Mouse (Mus musculus) thymus, postnatal 4 days (tissue): ENCODE measurements around the gene Stk32c.

Experiments
- DNase-seq: peaks from one replicate; pipeline ENCODE4 v3.0.0; 2021

Gene Stk32c

GRCm38 (mm10) chr7:139191619-139192018, 21.5 kb downstream of the Stk32c start:
- peak; percentile 46 for DNase-seq

DNA sequence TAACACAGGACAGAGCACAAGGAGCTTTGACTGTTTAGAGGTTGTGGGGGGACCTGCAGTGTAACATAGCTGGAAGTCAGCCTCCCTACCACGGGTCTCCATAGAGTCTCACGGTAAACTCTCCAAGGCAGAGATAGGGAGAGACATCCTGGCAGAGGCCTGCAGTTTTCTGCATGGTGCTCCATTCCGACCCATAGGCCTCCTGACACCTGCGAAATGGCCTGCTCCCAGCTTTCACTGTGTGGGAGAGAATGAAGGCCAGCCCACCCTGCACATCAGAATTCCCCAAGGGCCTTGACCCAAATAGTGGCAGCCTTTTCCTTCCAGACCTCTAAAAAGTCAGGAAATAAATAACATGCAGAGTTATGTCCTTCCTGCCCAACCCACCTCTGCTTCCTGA, 22.5 kb downstream of the Stk32c start:
- no peak for DNase-seq

GRCm38 (mm10) chr7:139188634-139189207, 24.4 kb downstream of the Stk32c start:
- DNase-seq: no peak

GRCm38 (mm10) chr7:139187771-139188633, 25.1 kb downstream of the Stk32c start:
- DNase-seq: peak; percentile 52

GRCm38 (mm10) chr7:139187277-139187676, 25.8 kb downstream of the Stk32c start:
- DNase-seq: no peak

DNA sequence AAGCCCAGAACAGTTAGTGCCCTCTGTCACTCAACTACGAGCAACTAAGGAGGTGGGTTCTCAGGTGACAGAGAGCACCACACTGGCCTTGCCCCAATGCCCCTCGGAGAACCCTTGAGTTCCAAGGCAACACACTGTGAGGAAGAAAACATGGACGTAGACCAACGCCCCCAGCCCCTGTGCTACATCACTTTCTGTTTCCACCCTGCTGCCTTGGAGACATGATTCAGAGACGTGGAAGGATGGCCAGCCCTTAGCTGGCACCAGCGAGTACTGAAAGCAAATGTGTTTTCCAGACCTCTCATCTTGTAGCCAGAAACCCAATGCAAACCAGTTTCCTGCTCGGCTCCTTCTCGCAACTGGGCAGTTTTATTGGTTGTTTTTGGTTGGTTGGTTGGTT, 26.7 kb downstream of the Stk32c start:
- DNase-seq: no peak

GRCm38 (mm10) chr7:139185971-139186370, 27.1 kb downstream of the Stk32c start:
- no peak for DNase-seq

DNA sequence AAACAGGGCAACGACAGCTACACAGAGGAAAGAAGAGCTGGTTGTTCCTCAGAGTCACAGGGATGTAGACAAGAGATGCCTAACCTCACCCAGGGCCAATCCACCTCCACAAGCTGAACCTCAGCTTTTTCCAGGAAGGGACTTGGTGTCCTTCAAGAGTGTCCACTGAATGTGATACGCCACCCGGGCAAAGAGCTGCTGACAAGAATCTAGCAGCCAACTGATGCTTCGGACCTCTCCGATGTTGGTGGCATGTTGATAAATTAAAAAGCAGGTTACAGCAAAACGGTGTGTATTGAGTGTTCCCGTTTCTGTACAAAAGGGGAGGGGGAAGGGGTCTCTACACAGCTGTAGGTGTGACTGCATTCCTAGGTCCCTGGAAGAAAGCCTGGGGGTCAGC, 28.3 kb downstream of the Stk32c start:
- DNase-seq: no peak

- no peak for DNase-seq
Observed at GRCm38 (mm10) chr7:139184396-139184795, 28.7 kb downstream of the Stk32c start.

GRCm38 (mm10) chr7:139180058-139180457, 33.0 kb downstream of the Stk32c start:
- no peak for DNase-seq

GRCm38 (mm10) chr7:139179299-139179698, 33.8 kb downstream of the Stk32c start:
- no peak for DNase-seq

DNA sequence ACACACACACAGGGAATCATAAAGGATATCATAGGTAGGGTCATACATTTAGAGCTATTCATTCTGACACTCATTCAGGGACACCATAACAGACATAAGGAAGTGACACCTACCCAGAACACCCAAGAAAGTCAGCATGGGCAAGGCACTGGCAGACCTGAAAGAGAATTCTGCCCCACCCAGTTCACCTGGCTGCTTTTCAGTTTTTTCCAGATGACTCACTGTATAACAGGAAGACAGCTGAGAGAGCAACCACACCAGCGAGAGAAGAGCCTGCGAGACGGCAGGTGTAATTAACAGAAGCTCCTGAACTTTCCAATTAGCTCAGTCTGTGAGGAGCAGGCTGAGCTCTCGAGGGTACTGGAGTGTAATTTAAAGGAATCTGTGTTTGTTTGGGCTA, 44.0 kb downstream of the Stk32c start:
- DNase-seq: no peak

GRCm38 (mm10) chr7:139164410-139164809, 48.7 kb downstream of the Stk32c start:
- no peak for DNase-seq

GRCm38 (mm10) chr7:139158956-139159355, 54.2 kb downstream of the Stk32c start:
- DNase-seq: no peak

DNA sequence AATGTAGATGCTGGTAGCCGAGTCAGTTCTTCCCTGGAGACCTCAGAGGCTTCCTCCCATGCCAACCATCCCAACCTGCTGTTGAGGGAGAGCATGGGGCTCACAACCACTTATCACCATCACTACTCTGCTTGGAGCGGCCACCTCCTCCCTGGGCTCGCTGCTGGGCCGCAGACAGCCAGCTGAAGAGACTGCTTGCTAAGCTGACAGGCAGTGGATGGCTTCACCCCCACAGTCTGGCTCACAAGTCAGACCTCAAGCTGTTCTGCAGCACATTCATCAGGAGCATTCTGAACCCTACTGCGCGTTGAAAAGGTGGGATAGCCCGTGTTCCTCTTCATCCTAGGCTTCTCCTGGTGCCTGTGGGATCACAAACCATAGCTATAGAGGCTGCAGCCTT, 54.6 kb downstream of the Stk32c start:
- no peak for DNase-seq

GRCm38 (mm10) chr7:139157541-139157940, 55.6 kb downstream of the Stk32c start:
- no peak for DNase-seq

- no peak for DNase-seq
Observed at GRCm38 (mm10) chr7:139156341-139157058, 56.6 kb downstream of the Stk32c start.

GRCm38 (mm10) chr7:139152927-139153326, 60.2 kb downstream of the Stk32c start:
- DNase-seq: no peak

DNA sequence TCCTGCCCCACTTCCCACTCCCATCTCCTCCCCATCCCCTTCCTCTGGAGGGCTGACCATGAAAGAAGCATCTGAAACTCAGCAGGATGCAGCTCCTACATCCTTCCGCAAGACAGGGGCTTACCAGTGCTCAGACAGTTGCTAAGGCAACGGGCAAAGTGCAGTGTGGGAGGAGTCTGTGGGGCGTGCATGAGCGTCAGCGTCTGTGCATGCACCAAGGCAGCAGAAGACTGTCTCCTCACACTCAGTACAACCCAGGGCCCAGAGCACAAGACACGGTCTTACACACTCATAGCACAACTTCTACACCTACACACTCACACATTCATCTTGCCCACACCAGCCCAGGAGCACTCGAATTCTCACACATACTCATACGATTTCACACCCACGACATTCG, 62.0 kb downstream of the Stk32c start:
- peak; percentile 30 for DNase-seq

DNA sequence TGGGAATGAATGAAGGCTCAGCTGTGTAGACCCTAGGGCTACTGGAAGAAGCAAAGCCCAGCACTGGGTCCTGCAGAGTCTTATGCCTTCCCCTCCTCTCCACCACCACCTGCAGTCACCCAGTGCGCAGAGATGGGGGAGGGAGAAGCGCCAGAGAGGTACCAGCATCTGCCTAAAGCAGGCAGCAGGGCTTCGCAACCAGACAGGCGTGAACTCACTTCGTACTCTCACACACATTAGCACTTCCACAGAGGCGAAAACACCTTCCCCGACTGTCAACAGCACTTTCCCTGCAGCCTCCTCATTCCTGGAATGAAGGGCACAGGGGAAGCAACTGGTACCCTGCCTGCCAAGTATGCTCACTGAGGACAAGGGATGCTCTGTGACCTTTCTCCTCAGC, 63.7 kb downstream of the Stk32c start:
- DNase-seq: no peak

DNA sequence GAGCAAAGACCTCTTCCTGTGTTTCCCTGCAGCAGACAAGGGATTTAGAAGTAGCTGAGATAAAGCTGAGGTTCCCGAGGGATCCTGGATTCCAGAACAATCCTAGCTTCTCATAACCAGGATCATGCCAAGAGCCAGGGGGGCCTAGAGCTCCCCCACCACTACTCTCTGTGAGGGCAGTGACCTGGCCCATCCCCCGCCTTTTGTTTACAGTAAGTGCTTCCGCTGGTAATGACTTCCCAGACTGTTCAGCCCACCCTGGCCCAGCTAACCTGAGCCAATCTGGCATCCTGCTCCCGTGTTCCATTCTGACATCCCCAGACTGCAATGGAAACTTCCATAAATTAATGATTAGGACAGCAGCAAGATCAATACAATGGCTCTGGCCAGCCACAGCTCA, 65.7 kb downstream of the Stk32c start:
- no peak for DNase-seq

- DNase-seq: no peak
Observed at GRCm38 (mm10) chr7:139145891-139146290, 67.2 kb downstream of the Stk32c start.

- DNase-seq: no peak
Observed at GRCm38 (mm10) chr7:139143785-139144184, 69.3 kb downstream of the Stk32c start.

DNA sequence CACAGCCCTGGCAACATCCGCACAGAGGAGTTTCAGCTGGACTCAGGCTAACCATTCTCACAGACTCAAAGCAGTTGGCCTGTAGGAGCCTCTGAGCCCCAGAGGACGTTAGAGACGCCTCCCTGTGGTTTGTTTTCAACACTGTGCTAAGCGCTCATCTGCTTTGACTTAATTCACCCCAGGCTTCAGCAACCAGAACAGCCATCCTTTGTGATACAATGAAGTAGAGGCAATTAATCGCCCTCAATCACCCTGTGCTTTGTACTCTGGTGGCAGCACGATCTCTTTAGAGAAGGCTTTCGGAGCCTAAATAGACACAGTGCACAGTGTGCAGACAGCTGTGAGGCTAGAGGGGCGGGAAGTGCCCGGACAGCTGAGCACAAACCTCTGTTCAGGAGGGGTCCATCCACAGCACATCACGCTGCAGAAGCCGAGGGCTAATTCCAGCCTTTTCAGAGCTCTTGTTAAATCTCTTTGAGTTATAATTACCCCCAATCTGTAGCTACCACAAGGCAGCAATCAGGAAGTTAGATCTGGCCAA, 73.1 kb downstream of the Stk32c start:
- no peak for DNase-seq
